ENCODE assay signal across 9 mouse cellular contexts in genomic region chr16:92423363-92423762, GRCm38 (mm10). TPM values are rescaled to one million over a fixed set of nuclear protein-coding genes. Genes with fewer than 3 reads are reported as not detected.
DNase-seq lines count a peak whose midpoint lies in the region; ATAC-seq and TF ChIP-seq lines count a peak whose summit lies in the region.
"Had no signal": no experiment of that assay in that cellular context is flagged by ENCODE, and none has a peak within 500 bp of the region (broad histone marks: within the 10 kb centered on the region; RNA-seq: fewer than 3 reads in every experiment).

No protein-coding gene starts in this region.

- no peaks in the 10 kb centered on the region for H3K4me1 ChIP-seq in hindbrain, postnatal 0 days (ENCODE audit: insufficient read depth, low read length)
- peaks cover 19% of the 10 kb centered on the region for H3K4me1 ChIP-seq in hindbrain, embryonic 16.5 days (ENCODE audit: control insufficient read depth, insufficient read depth, low read depth, low read length)
- H3K4me1 ChIP-seq in embryonic facial prominence, embryonic 14.5 days (ENCODE audit: control insufficient read depth, insufficient read depth, low read length): peaks cover 27% of the 10 kb centered on the region

- no peak overlapping the region for H3K9ac ChIP-seq in hindbrain, postnatal 0 days (replicated peaks; ENCODE audit: low read length)
- no peak overlapping the region for H3K9ac ChIP-seq in hindbrain, embryonic 16.5 days (ENCODE audit: low read depth, low read length)
- peak overlapping the region; percentile 15; the same call in 1 of the 2 replicates for H3K9ac ChIP-seq in embryonic facial prominence, embryonic 14.5 days (ENCODE audit: low read depth, low read length)
- H3K9ac ChIP-seq: lung, embryonic 15.5 days had no signal

- no peak overlapping the region for H3K4me2 ChIP-seq in hindbrain, postnatal 0 days (ENCODE audit: low read depth, low read length)
- H3K4me2 ChIP-seq in hindbrain, embryonic 16.5 days (ENCODE audit: low read length): no peak overlapping the region
- H3K4me2 ChIP-seq in embryonic facial prominence, embryonic 14.5 days (ENCODE audit: low read depth, low read length): no peak overlapping the region
- H3K4me2 ChIP-seq: lung, embryonic 15.5 days had no signal

- DNase-seq in hindbrain, postnatal 0 days (ENCODE audit: low spot score): no peak
- peak; percentile 86 for DNase-seq in brain, adult 2 months (ENCODE audit: low read depth, low spot score)
- DNase-seq in embryonic facial prominence, embryonic 14.5 days (ENCODE audit: low spot score): peak; percentile 48
- DNase-seq in kidney, postnatal 10 days: peak; percentile 63
- no peak for DNase-seq in urinary bladder, adult 2 months (ENCODE audit: low spot score)
- no peak for DNase-seq in thymus, adult 18-20 months
- DNase-seq in adipocyte (ENCODE audit: low spot score): no peak

- no peaks in the 10 kb centered on the region for H3K36me3 ChIP-seq in hindbrain, postnatal 0 days (ENCODE audit: insufficient read depth, low read length)
- H3K36me3 ChIP-seq in hindbrain, embryonic 16.5 days (ENCODE audit: control insufficient read depth, insufficient read depth, low read length): no peaks in the 10 kb centered on the region
- no peaks in the 10 kb centered on the region for H3K36me3 ChIP-seq in embryonic facial prominence, embryonic 14.5 days (ENCODE audit: control insufficient read depth, insufficient read depth, low read length)
- H3K36me3 ChIP-seq: lung, embryonic 15.5 days had no signal

- peak overlapping the region; percentile 13; the same call in 1 of the 2 replicates for H3K27ac ChIP-seq in hindbrain, postnatal 0 days
- no peak overlapping the region; the same call in 1 of the 2 replicates for H3K27ac ChIP-seq in hindbrain, embryonic 16.5 days (ENCODE audit: low read depth, low read length)
- H3K27ac ChIP-seq in embryonic facial prominence, embryonic 14.5 days (replicated peaks; ENCODE audit: low read depth, low read length): peak overlapping the region; percentile 64
- H3K27ac ChIP-seq: lung, embryonic 15.5 days had no signal

- no peaks in the 10 kb centered on the region for H3K9me3 ChIP-seq in hindbrain, postnatal 0 days (ENCODE audit: low read length)
- H3K9me3 ChIP-seq in hindbrain, embryonic 16.5 days (ENCODE audit: control insufficient read depth, low read length): no peaks in the 10 kb centered on the region
- no peaks in the 10 kb centered on the region for H3K9me3 ChIP-seq in embryonic facial prominence, embryonic 14.5 days (ENCODE audit: control insufficient read depth, low read length)
- H3K9me3 ChIP-seq: lung, embryonic 15.5 days had no signal

- WGBS in hindbrain, postnatal 0 days: 36% methylated on average over 10 of the region's 10 CpGs
- 44% methylated on average over 10 of the region's 10 CpGs for WGBS in hindbrain, embryonic 16.5 days
- WGBS in embryonic facial prominence, embryonic 14.5 days: 34% methylated on average over 10 of the region's 10 CpGs

- ATAC-seq in hindbrain, postnatal 0 days: no peak
- no peak for ATAC-seq in hindbrain, embryonic 16.5 days
- no peak for ATAC-seq in embryonic facial prominence, embryonic 14.5 days (ENCODE audit: low read depth)

- TF ChIP-seq CTCF in hindbrain, postnatal 0 days (IDR thresholded peaks at IDR 0.05; ENCODE audit: low read depth): no peak

- no peaks in the 10 kb centered on the region for H3K27me3 ChIP-seq in hindbrain, postnatal 0 days (ENCODE audit: insufficient read depth, low read length)
- no peaks in the 10 kb centered on the region for H3K27me3 ChIP-seq in hindbrain, embryonic 16.5 days (replicated peaks; ENCODE audit: control insufficient read depth, insufficient read depth, low read length)
- H3K27me3 ChIP-seq in embryonic facial prominence, embryonic 14.5 days (replicated peaks; ENCODE audit: control insufficient read depth, insufficient read depth, low read length): no peaks in the 10 kb centered on the region
- H3K27me3 ChIP-seq: lung, embryonic 15.5 days had no signal

- H3K4me3 ChIP-seq in hindbrain, postnatal 0 days (ENCODE audit: low read length): no peak overlapping the region
- no peak overlapping the region for H3K4me3 ChIP-seq in hindbrain, embryonic 16.5 days (ENCODE audit: low read length)
- no peak overlapping the region for H3K4me3 ChIP-seq in embryonic facial prominence, embryonic 14.5 days (ENCODE audit: low read depth, low read length)
- H3K4me3 ChIP-seq: lung, embryonic 15.5 days had no signal

RNA-seq across cellular contexts. Expression of gene Rcan1, which starts 47.3 kb away (rescaled TPM):
- 78.9 and 87.1 TPM in 2 replicates for total RNA-seq in hindbrain, postnatal 0 days (2014; rRNA removed)
- 63.0 and 67.4 TPM in 2 replicates for polyA plus RNA-seq in hindbrain, postnatal 0 days (2015; fragmentation: Nextera tagmentation; extraction: Ambion mirVana)
- polyA plus RNA-seq in hindbrain, embryonic 16.5 days (2015; fragmentation: Nextera tagmentation; extraction: Ambion mirVana): 75.7 and 85.5 TPM in 2 replicates
- polyA plus RNA-seq in embryonic facial prominence, embryonic 14.5 days (2014; fragmentation: Nextera tagmentation; extraction: Ambion mirVana): 34.6 TPM in 2 replicates
- 24.9 and 26.4 TPM in 2 replicates for polyA plus RNA-seq in urinary bladder, adult 2 months (2012; rRNA removed)

Comparison
In these comparisons a context has a peak if more than half of its experiments do, and no peak if none do; other contexts are left out.
1. DNase-seq: peak in brain, adult 2 months (single experiment), embryonic facial prominence, embryonic 14.5 days (single experiment) and kidney, postnatal 10 days (single experiment); none in hindbrain, postnatal 0 days (single experiment), urinary bladder, adult 2 months (single experiment), thymus, adult 18-20 months (0 of 2) and adipocyte (single experiment).